ENCODE assay signal across 6 mouse cellular contexts in the genomic region with DNA sequence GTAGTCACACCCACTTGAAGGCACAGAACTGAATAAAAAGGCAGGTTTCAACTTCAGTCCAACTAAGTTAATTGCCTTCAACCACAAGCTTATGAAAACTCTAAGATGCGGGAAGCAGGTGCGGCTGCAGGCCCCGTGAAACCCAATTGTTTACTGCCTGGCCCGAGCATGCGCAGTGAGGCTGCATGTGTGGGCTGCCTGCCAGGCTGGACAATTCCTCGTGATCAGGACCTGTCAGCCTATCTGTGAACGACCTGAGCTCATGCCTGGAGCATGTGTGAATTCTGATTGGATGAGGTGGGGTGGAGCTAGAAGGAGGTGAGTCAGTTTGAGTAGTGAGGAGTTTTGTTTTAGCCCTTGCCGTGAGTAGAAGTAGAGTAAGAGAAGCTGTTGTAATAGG.
DNase-seq lines count a peak whose midpoint lies in the region.

No protein-coding gene starts in this region.

- peak; percentile 13 to 17 for DNase-seq in cerebellum, postnatal 10 days
- DNase-seq in heart, postnatal 4 days: peak; percentile 17
- peak; percentile 33 for DNase-seq in kidney, adult 18-20 months
- peak; percentile 17 to 33 for DNase-seq in kidney, adult 8-10 months
- DNase-seq in lung, adult 18-20 months: peak; percentile 18 to 19
- DNase-seq in ovary, postnatal 36 days (ENCODE audit: low spot score): peak; percentile 14

Comparison
In these comparisons a context has a peak if more than half of its experiments do, and no peak if none do; other contexts are left out.
1. Peak in every context shown above with its lines: DNase-seq.